Mouse (Mus musculus): ENCODE measurements around the gene Slc35f6.
A peak's percentile ranks its signal among the peaks of the same experiment; 100 is the strongest.

Slc35f6 gene

GRCm38 (mm10) chr5:30621844-30622176, 25.9 kb upstream of the Slc35f6 start:
- DNase-seq, result peak; percentile 90

GRCm38 (mm10) chr5:30622177-30622840, 25.4 kb upstream of the Slc35f6 start:
- DNase-seq, result peak; percentile 88

- DNase-seq, result no peak
These were observed 24.9 kb upstream of the Slc35f6 start for GRCm38 (mm10) chr5:30622841-30623185.

- DNase-seq, result no peak
These were observed 24.4 kb upstream of the Slc35f6 start for GRCm38 (mm10) chr5:30623380-30623779.

- DNase-seq, result no peak
These were observed 23.4 kb upstream of the Slc35f6 start for GRCm38 (mm10) chr5:30624311-30624710.

- peak; percentile 89 for DNase-seq
These were observed 22.8 kb upstream of the Slc35f6 start for GRCm38 (mm10) chr5:30624908-30625307.

GRCm38 (mm10) chr5:30625379-30625778, 22.4 kb upstream of the Slc35f6 start:
- DNase-seq, result no peak

GRCm38 (mm10) chr5:30626331-30627105, 21.2 kb upstream of the Slc35f6 start:
- peak; percentile 85 for DNase-seq

GRCm38 (mm10) chr5:30628511-30628910, 19.2 kb upstream of the Slc35f6 start:
- peak; percentile 93 for DNase-seq

- peak; percentile 84 for DNase-seq
These were observed 17.3 kb upstream of the Slc35f6 start for GRCm38 (mm10) chr5:30630401-30630800.

GRCm38 (mm10) chr5:30632134-30632533, 15.6 kb upstream of the Slc35f6 start:
- DNase-seq, result no peak

GRCm38 (mm10) chr5:30636994-30637393, 10.7 kb upstream of the Slc35f6 start:
- DNase-seq, result no peak

GRCm38 (mm10) chr5:30638041-30638440, 9.7 kb upstream of the Slc35f6 start:
- peak; percentile 98 for DNase-seq

GRCm38 (mm10) chr5:30643477-30644179, 4.1 kb upstream of the Slc35f6 start:
- DNase-seq, result peak; percentile 94

- DNase-seq, result peak; percentile 96
These were observed 1.7 kb upstream of the Slc35f6 start for GRCm38 (mm10) chr5:30646036-30646435.

- DNase-seq, result no peak
These were observed 337 bp upstream of the Slc35f6 start for GRCm38 (mm10) chr5:30647396-30647795.

GRCm38 (mm10) chr5:30649558-30649957, 1.8 kb downstream of the Slc35f6 start:
- DNase-seq, result no peak

- DNase-seq, result peak; percentile 98
These were observed 3.0 kb downstream of the Slc35f6 start for GRCm38 (mm10) chr5:30650756-30651155.

- DNase-seq, result peak; percentile 88
These were observed 3.8 kb downstream of the Slc35f6 start for GRCm38 (mm10) chr5:30651554-30651953.

GRCm38 (mm10) chr5:30653246-30653645, 5.5 kb downstream of the Slc35f6 start:
- DNase-seq, result peak; percentile 90

GRCm38 (mm10) chr5:30655042-30655441, 7.3 kb downstream of the Slc35f6 start:
- DNase-seq, result peak; percentile 90

GRCm38 (mm10) chr5:30655526-30656195, 7.9 kb downstream of the Slc35f6 start:
- DNase-seq, result peak; percentile 90

GRCm38 (mm10) chr5:30659042-30659441, 11.3 kb downstream of the Slc35f6 start:
- DNase-seq, result peak; percentile 78

All from heart, adult 11 months (tissue).